In genomic region chr9:71599861-71600260, GRCm38 (mm10) we compare ENCODE assay signal across 19 mouse cellular contexts. TPM values are rescaled to one million over a fixed set of nuclear protein-coding genes. Genes with fewer than 3 reads are reported as not detected.
DNase-seq lines count a peak whose midpoint lies in the region; ATAC-seq lines count a peak whose summit lies in the region.
"Had no signal": no experiment of that assay in that cellular context is flagged by ENCODE, and none has a peak within 500 bp of the region (broad histone marks: within the 10 kb centered on the region; RNA-seq: fewer than 3 reads in every experiment).

No protein-coding gene starts in this region.

- DNase-seq in heart, adult 11 months = no peak
- no peak for DNase-seq in kidney, adult 18-20 months
- peak; percentile 37 for DNase-seq in left cerebral cortex, postnatal 4 days
- DNase-seq in left cerebral cortex, postnatal 10 days (ENCODE audit: extremely low spot score in 1 of 2, low spot score in 2 of 2) = no peak
- DNase-seq in thymus, postnatal 4 days = peak; percentile 32
- no peak for DNase-seq in thymus, adult 18-20 months
- DNase-seq: adrenal gland, postnatal 14 days; cerebellum, adult 11-12 months; gastrocnemius, postnatal 36 days; heart, adult 18-20 months; heart, postnatal 14 days had no signal

- H3K4me2 ChIP-seq in heart, embryonic 15.5 days = no peak overlapping the region
- no peak overlapping the region for H3K4me2 ChIP-seq in kidney, embryonic 14.5 days (replicated peaks; ENCODE audit: low read depth, low read length)
- H3K4me2 ChIP-seq: embryonic facial prominence, embryonic 12.5 days; forebrain, embryonic 15.5 days; heart, embryonic 12.5 days; hindbrain, embryonic 13.5 days had no signal

- H3K9me3 ChIP-seq in heart, embryonic 15.5 days (replicated peaks) = no peaks in the 10 kb centered on the region
- H3K9me3 ChIP-seq in kidney, embryonic 14.5 days (ENCODE audit: control insufficient read depth, low read length) = no peaks in the 10 kb centered on the region
- H3K9me3 ChIP-seq: embryonic facial prominence, embryonic 12.5 days; forebrain, embryonic 15.5 days; heart, embryonic 12.5 days; hindbrain, embryonic 13.5 days had no signal

- intact Hi-C loops in left cerebral cortex, postnatal 4 days (cut with DNase I) = no loop called here
- intact Hi-C loops in left cerebral cortex, postnatal 10 days (cut with DNase I) = loop anchor here (5.0 kb wide), 1 partner anchor 48 kb away; no protein-coding TSS in a partner anchor

- WGBS in heart, embryonic 15.5 days = 63% methylated on average over 7 of the region's 7 CpGs
- 78% methylated on average over 7 of the region's 7 CpGs for WGBS in kidney, embryonic 14.5 days

- no peak overlapping the region for H3K27ac ChIP-seq in heart, embryonic 15.5 days
- no peak overlapping the region for H3K27ac ChIP-seq in kidney, embryonic 14.5 days (ENCODE audit: low read depth, low read length)
- H3K27ac ChIP-seq: embryonic facial prominence, embryonic 12.5 days; forebrain, embryonic 15.5 days; hindbrain, embryonic 13.5 days had no signal

- no peaks in the 10 kb centered on the region for H3K27me3 ChIP-seq in heart, embryonic 15.5 days
- H3K27me3 ChIP-seq in kidney, embryonic 14.5 days (ENCODE audit: control insufficient read depth, insufficient read depth, low read length) = no peaks in the 10 kb centered on the region
- H3K27me3 ChIP-seq: embryonic facial prominence, embryonic 12.5 days; forebrain, embryonic 15.5 days; Patski had no signal

- ATAC-seq in heart, embryonic 15.5 days (replicated peaks; ENCODE audit: insufficient number of reproducible peaks, insufficient read depth, low FRiP score, low read depth) = 0 out of 2 replicates have a peak, but pooled peaks have one; percentile 29
- 0 out of 2 replicates have a peak, but pooled peaks have one; percentile 24 for ATAC-seq in kidney, embryonic 14.5 days (ENCODE audit: low FRiP score, low TSS enrichment)
- ATAC-seq: activated CD4-positive, CD25-positive, alpha-beta regulatory T cell, adult 4 months; forebrain, embryonic 15.5 days; Patski had no signal

- peaks cover 15% of the 10 kb centered on the region for H3K4me1 ChIP-seq in heart, embryonic 15.5 days (replicated peaks)
- no peaks in the 10 kb centered on the region for H3K4me1 ChIP-seq in kidney, embryonic 14.5 days (ENCODE audit: control insufficient read depth, insufficient read depth, low read length)
- H3K4me1 ChIP-seq: forebrain, embryonic 15.5 days; hindbrain, embryonic 13.5 days had no signal

- no peak overlapping the region for H3K9ac ChIP-seq in heart, embryonic 15.5 days
- no peak overlapping the region for H3K9ac ChIP-seq in kidney, embryonic 14.5 days (ENCODE audit: low read depth, low read length)
- H3K9ac ChIP-seq: embryonic facial prominence, embryonic 12.5 days; forebrain, embryonic 15.5 days; heart, embryonic 12.5 days; hindbrain, embryonic 13.5 days had no signal

- H3K36me3 ChIP-seq in heart, embryonic 15.5 days = no peaks in the 10 kb centered on the region
- H3K36me3 ChIP-seq in kidney, embryonic 14.5 days (ENCODE audit: control insufficient read depth, insufficient read depth, low read length) = no peaks in the 10 kb centered on the region
- H3K36me3 ChIP-seq: embryonic facial prominence, embryonic 12.5 days; forebrain, embryonic 15.5 days; heart, embryonic 12.5 days; hindbrain, embryonic 13.5 days had no signal

- H3K4me3 ChIP-seq in heart, embryonic 15.5 days = no peak overlapping the region
- no peak overlapping the region for H3K4me3 ChIP-seq in kidney, embryonic 14.5 days (ENCODE audit: low read length)
- H3K4me3 ChIP-seq: embryonic facial prominence, embryonic 12.5 days; forebrain, embryonic 15.5 days; heart, embryonic 12.5 days; hindbrain, embryonic 13.5 days had no signal

RNA-seq across cellular contexts. Expression of gene Myzap, which starts 7.7 kb away (rescaled TPM):
- polyA plus RNA-seq in heart, embryonic 15.5 days (2015; fragmentation: Nextera tagmentation; extraction: Ambion mirVana) = 121 and 148 TPM in 2 replicates
- polyA plus RNA-seq in kidney, embryonic 14.5 days (2014; fragmentation: Nextera tagmentation; extraction: Ambion mirVana) = 18.6 and 18.7 TPM in 2 replicates
- 1 to 10 TPM; 2.7 to 2.9 TPM for total RNA-seq in left cerebral cortex, postnatal 4 days (2021)
- 1 to 10 TPM; 1.9 to 3.0 TPM for total RNA-seq in left cerebral cortex, postnatal 10 days (2021)

Comparison
In these comparisons a context has a peak if more than half of its experiments do, and no peak if none do; other contexts are left out.
1. DNase-seq: peak in left cerebral cortex, postnatal 4 days (single experiment) and thymus, postnatal 4 days (single experiment); none in heart, adult 11 months (single experiment), kidney, adult 18-20 months (single experiment), left cerebral cortex, postnatal 10 days (0 of 2) and thymus, adult 18-20 months (0 of 2).